In genomic region chr1:89352936-89353335, GRCm38 (mm10) we compare ENCODE assay signal across 17 mouse cellular contexts.
DNase-seq lines count a peak whose midpoint lies in the region; ATAC-seq and TF ChIP-seq lines count a peak whose summit lies in the region.
"Had no signal": no experiment of that assay in that cellular context is flagged by ENCODE, and none has a peak within 500 bp of the region (broad histone marks: within the 10 kb centered on the region; RNA-seq: fewer than 3 reads in every experiment).

No protein-coding gene starts in this region.

- peaks cover 5% of the 10 kb centered on the region; the same call in 1 of the 2 replicates for H3K9me3 ChIP-seq in hindbrain, embryonic 12.5 days (replicated peaks)
- H3K9me3 ChIP-seq in hindbrain, embryonic 10.5 days, result peaks cover 8% of the 10 kb centered on the region
- 0 out of 2 replicates have a peak, but pooled peaks cover 3% of the 10 kb centered on the region for H3K9me3 ChIP-seq in midbrain, embryonic 14.5 days (ENCODE audit: control insufficient read depth, low read length)
- H3K9me3 ChIP-seq in midbrain, embryonic 16.5 days (replicated peaks; ENCODE audit: control insufficient read depth, low read length, poor library complexity, severe bottlenecking), result no peaks in the 10 kb centered on the region
- H3K9me3 ChIP-seq: lung, embryonic 15.5 days had no signal

- TF ChIP-seq CTCF in brain, embryonic 14.5 days (IDR thresholded peaks at IDR 0.05; ENCODE audit: borderline replicate concordance, extremely low read depth, insufficient read depth, insufficient read length), result no peak

- H3K4me2 ChIP-seq in hindbrain, embryonic 12.5 days (replicated peaks), result no peak overlapping the region
- H3K4me2 ChIP-seq in midbrain, embryonic 14.5 days (ENCODE audit: low read length), result no peak overlapping the region
- no peak overlapping the region for H3K4me2 ChIP-seq in midbrain, embryonic 16.5 days (ENCODE audit: low read length)
- H3K4me2 ChIP-seq: embryonic facial prominence, embryonic 12.5 days; liver, embryonic 11.5 days; lung, embryonic 15.5 days had no signal

- DNase-seq in hindbrain, embryonic 10.5 days (ENCODE audit: low spot score), result no peak
- peak; percentile 51 for DNase-seq in midbrain, embryonic 14.5 days
- DNase-seq in brain, embryonic 14.5 days (ENCODE audit: low read depth), result peak; percentile 47
- DNase-seq in kidney, postnatal 14 days, result peak; percentile 70
- no peak for DNase-seq in gastrocnemius, adult 8-10 months (ENCODE audit: low spot score in 2 of 2)
- no peak for DNase-seq in retina, embryonic 14.5 days (ENCODE audit: low spot score)
- DNase-seq: adrenal gland, postnatal 25 days; cerebellum, postnatal 25 days; gastrocnemius, adult 2 months had no signal

- H3K27me3 ChIP-seq in hindbrain, embryonic 12.5 days, result no peaks in the 10 kb centered on the region
- no peaks in the 10 kb centered on the region for H3K27me3 ChIP-seq in hindbrain, embryonic 10.5 days (ENCODE audit: insufficient read depth, poor library complexity, severe bottlenecking)
- H3K27me3 ChIP-seq in midbrain, embryonic 14.5 days (ENCODE audit: control insufficient read depth, insufficient read depth, low read length), result no peaks in the 10 kb centered on the region
- no peaks in the 10 kb centered on the region for H3K27me3 ChIP-seq in midbrain, embryonic 16.5 days (ENCODE audit: control insufficient read depth, insufficient read depth, low read depth, low read length)
- H3K27me3 ChIP-seq: embryonic facial prominence, embryonic 12.5 days; lung, embryonic 15.5 days had no signal

- H3K9ac ChIP-seq in hindbrain, embryonic 12.5 days, result no peak overlapping the region
- no peak overlapping the region for H3K9ac ChIP-seq in midbrain, embryonic 14.5 days (replicated peaks; ENCODE audit: low read length)
- no peak overlapping the region for H3K9ac ChIP-seq in midbrain, embryonic 16.5 days (ENCODE audit: low read depth, low read length)
- H3K9ac ChIP-seq: embryonic facial prominence, embryonic 12.5 days; lung, embryonic 15.5 days had no signal

- H3K36me3 ChIP-seq in hindbrain, embryonic 12.5 days, result no peaks in the 10 kb centered on the region
- H3K36me3 ChIP-seq in hindbrain, embryonic 10.5 days, result no peaks in the 10 kb centered on the region
- no peaks in the 10 kb centered on the region for H3K36me3 ChIP-seq in midbrain, embryonic 14.5 days (ENCODE audit: control insufficient read depth, insufficient read depth, low read length)
- no peaks in the 10 kb centered on the region for H3K36me3 ChIP-seq in midbrain, embryonic 16.5 days (ENCODE audit: control insufficient read depth, insufficient read depth, low read length)
- H3K36me3 ChIP-seq: embryonic facial prominence, embryonic 12.5 days; forebrain, embryonic 10.5 days; lung, embryonic 15.5 days had no signal

- no peak for TF ChIP-seq POLR2A in brain, embryonic 14.5 days (IDR thresholded peaks at IDR 0.05; ENCODE audit: borderline replicate concordance, extremely low read depth, insufficient read depth, insufficient read length, poor library complexity, severe bottlenecking)

- no peak overlapping the region for H3K4me3 ChIP-seq in hindbrain, embryonic 12.5 days
- no peak overlapping the region for H3K4me3 ChIP-seq in hindbrain, embryonic 10.5 days
- no peak overlapping the region for H3K4me3 ChIP-seq in midbrain, embryonic 14.5 days (replicated peaks; ENCODE audit: low read depth, low read length)
- H3K4me3 ChIP-seq in midbrain, embryonic 16.5 days (ENCODE audit: low read depth, low read length), result no peak overlapping the region
- H3K4me3 ChIP-seq: embryonic facial prominence, embryonic 12.5 days; forebrain, embryonic 10.5 days; gastrocnemius, adult 2 months; lung, embryonic 15.5 days; myocyte had no signal

- no peak overlapping the region for H3K27ac ChIP-seq in hindbrain, embryonic 12.5 days
- no peak overlapping the region for H3K27ac ChIP-seq in hindbrain, embryonic 10.5 days
- H3K27ac ChIP-seq in midbrain, embryonic 14.5 days (replicated peaks; ENCODE audit: low read depth, low read length), result no peak overlapping the region
- no peak overlapping the region for H3K27ac ChIP-seq in midbrain, embryonic 16.5 days (ENCODE audit: low read length)
- H3K27ac ChIP-seq: embryonic facial prominence, embryonic 12.5 days; forebrain, embryonic 10.5 days; gastrocnemius, adult 2 months; lung, embryonic 15.5 days had no signal

- WGBS in hindbrain, embryonic 12.5 days, result 42% methylated on average over 4 of the region's 4 CpGs
- 66% methylated on average over 4 of the region's 4 CpGs for WGBS in hindbrain, embryonic 10.5 days
- WGBS in midbrain, embryonic 14.5 days, result 37% methylated on average over 4 of the region's 4 CpGs
- WGBS in midbrain, embryonic 16.5 days, result 43% methylated on average over 4 of the region's 4 CpGs

- 0 out of 2 replicates have a peak, but pooled peaks cover 3% of the 10 kb centered on the region for H3K4me1 ChIP-seq in hindbrain, embryonic 12.5 days
- H3K4me1 ChIP-seq in hindbrain, embryonic 10.5 days (replicated peaks), result 0 out of 2 replicates have a peak, but pooled peaks cover 2% of the 10 kb centered on the region
- no peaks in the 10 kb centered on the region for H3K4me1 ChIP-seq in midbrain, embryonic 14.5 days (ENCODE audit: control insufficient read depth, insufficient read depth, low read length)
- H3K4me1 ChIP-seq in midbrain, embryonic 16.5 days (ENCODE audit: control insufficient read depth, insufficient read depth, low read length), result no peaks in the 10 kb centered on the region
- H3K4me1 ChIP-seq: embryonic facial prominence, embryonic 12.5 days; forebrain, embryonic 10.5 days; lung, embryonic 15.5 days had no signal

- ATAC-seq in hindbrain, embryonic 12.5 days (ENCODE audit: low FRiP score), result peak; percentile 32; the same call in 1 of the 2 replicates
- no peak for ATAC-seq in midbrain, embryonic 14.5 days (ENCODE audit: low FRiP score, low TSS enrichment)
- ATAC-seq in midbrain, embryonic 16.5 days, result no peak
- ATAC-seq: intestine, postnatal 0 days had no signal

Comparison
In these comparisons a context has a peak if more than half of its experiments do, and no peak if none do; other contexts are left out.
1. DNase-seq: peak in midbrain, embryonic 14.5 days (single experiment), brain, embryonic 14.5 days (single experiment) and kidney, postnatal 14 days (single experiment); none in hindbrain, embryonic 10.5 days (single experiment), gastrocnemius, adult 8-10 months (0 of 2) and retina, embryonic 14.5 days (single experiment).